Mouse (Mus musculus): ENCODE measurements around the gene RPS10-NUDT3. TPM values are rescaled to one million over a fixed set of nuclear protein-coding genes. Genes with fewer than 3 reads are reported as not detected.

RPS10-NUDT3 gene
- polyA plus RNA-seq, 1 experiment from 2014 or later, result not detected

DNA sequence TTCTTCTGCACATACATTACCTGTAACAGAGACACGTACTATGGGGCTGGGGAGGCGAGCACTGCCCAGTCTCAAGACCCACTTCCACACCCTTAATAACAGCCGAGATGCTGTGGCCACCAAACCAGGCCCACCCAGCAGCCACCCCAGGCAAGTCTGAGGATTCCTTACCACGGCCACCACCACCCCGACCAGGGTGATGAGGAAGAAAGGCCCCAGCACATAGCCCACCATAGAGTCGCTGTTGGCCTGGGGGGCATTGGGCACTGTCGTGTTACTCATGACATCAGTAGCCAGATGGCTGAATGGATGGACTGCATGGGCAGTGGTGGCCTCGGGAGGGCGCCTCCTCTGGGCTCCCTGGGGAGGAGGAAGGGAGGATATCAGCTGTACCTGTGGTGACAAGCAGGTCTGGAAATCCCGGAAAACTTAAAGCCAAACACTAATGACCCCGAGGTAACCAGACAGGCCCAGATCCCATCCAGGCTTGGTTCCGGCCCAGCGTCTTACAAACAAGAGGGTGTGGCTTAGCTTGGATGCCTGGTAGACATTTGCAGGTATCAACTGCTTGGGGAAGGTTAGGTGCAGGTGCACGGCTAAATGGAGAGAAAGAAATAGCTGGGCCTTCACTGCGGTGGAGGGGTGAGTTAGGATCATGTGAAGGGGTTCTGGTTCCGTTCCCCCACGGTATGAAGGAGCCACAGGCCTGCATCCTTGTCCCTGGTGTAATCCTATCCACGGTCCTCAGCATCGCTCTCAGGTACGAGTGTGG, 70.4 kb downstream of the RPS10-NUDT3 start:
- no peaks in the 10 kb centered on the region for H3K9me3 ChIP-seq
- no peak for ATAC-seq (ENCODE audit: low FRiP score)
- H3K4me1 ChIP-seq, result peaks cover 42% of the 10 kb centered on the region
- peak overlapping the region; percentile 91 for H3K4me2 ChIP-seq
- peak overlapping the region; percentile 65 for H3K9ac ChIP-seq
- H3K27me3 ChIP-seq, result peaks cover 5% of the 10 kb centered on the region; the same call in 1 of the 2 replicates
- H3K36me3 ChIP-seq (replicated peaks), result peaks cover 14% of the 10 kb centered on the region
- peak overlapping the region; percentile 58 for H3K4me3 ChIP-seq (replicated peaks)
- H3K27ac ChIP-seq, result no peak overlapping the region
- WGBS, result 11% methylated on average over 20 of the region's 20 CpGs

DNA sequence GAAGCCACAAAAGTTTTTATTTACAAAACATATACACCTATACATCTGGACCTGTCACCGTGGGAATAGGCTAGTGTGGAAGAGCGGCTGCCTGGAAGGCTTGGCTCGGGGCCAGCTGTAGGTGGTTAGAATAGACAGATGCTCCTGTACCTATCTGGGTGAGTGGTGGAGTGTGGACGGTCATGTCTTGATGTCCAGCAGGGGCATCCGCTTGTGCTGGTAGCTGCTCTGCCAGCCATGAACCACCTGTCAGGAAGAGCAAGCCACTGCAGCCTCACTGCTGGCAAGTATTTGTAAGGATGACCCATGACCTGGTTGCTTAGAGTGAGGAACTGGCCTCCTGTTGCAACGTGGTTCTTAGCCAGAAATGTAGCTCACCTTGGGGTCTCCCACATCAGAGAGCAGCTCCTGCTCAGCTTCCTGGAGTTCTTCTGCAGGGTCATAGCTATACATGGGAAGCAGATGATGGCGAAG, 71.2 kb downstream of the RPS10-NUDT3 start:
- H3K36me3 ChIP-seq (replicated peaks), result peaks cover 14% of the 10 kb centered on the region
- 0 out of 2 replicates have a peak overlapping the region, but pooled peaks have one; percentile 91 for H3K4me2 ChIP-seq
- peaks cover 50% of the 10 kb centered on the region for H3K4me1 ChIP-seq
- no peak for ATAC-seq (ENCODE audit: low FRiP score)
- H3K4me3 ChIP-seq (replicated peaks), result no peak overlapping the region
- H3K27me3 ChIP-seq, result peaks cover 5% of the 10 kb centered on the region; the same call in 1 of the 2 replicates
- H3K27ac ChIP-seq, result no peak overlapping the region
- WGBS, result 51% methylated on average over 7 of the region's 7 CpGs
- no peak overlapping the region for H3K9ac ChIP-seq
- no peaks in the 10 kb centered on the region for H3K9me3 ChIP-seq

DNA sequence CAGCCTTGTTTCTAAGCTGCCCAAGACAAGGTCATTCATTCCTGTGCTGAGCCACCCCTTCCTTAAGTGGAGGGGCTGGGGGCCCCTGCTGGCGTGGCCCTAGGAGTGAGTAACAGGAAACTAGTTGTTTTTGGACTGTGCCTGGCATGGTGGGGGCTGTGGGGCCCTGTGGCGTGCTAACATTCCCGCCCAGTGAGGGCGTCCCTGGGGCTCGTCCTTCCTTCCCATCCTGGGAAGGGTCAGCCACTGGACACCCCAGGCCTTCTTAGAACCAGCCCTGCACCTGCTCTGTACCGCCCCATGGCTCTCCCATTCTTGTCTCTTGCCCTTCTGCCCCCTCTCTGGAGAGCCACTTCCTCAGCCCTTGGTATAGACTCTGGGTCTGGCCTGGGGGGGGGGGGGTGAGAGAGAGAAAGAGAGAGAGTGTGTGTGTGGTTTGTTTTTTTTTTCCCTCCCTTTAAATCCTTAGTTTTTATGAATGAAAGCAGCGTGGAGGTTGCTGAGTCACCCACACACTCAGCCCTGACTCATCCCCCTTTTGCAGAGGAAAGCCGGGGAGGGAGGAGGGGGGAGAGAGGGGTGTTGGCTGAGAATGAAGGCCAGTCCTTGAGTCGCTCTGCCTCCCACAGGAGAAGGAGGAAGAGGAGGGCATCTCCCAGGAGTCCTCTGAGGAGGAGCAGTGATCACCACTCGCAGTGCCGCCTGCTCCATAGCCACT, 73.1 kb downstream of the RPS10-NUDT3 start:
- 55% methylated on average over 10 of the region's 11 CpGs for WGBS
- Histone ChIP-seq H3K36me3 (replicated peaks) (peaks cover 14% of the 10 kb centered on the region), H3K9ac (no peak overlapping the region), H3K4me2 (no peak overlapping the region), H3K9me3 (no peaks in the 10 kb centered on the region), H3K27me3 (peaks cover 3% of the 10 kb centered on the region; the same call in 1 of the 2 replicates), H3K4me3 (replicated peaks) (no peak overlapping the region), H3K27ac (no peak overlapping the region), H3K4me1 (peaks cover 66% of the 10 kb centered on the region)
- no peak for ATAC-seq (ENCODE audit: low FRiP score)

DNA sequence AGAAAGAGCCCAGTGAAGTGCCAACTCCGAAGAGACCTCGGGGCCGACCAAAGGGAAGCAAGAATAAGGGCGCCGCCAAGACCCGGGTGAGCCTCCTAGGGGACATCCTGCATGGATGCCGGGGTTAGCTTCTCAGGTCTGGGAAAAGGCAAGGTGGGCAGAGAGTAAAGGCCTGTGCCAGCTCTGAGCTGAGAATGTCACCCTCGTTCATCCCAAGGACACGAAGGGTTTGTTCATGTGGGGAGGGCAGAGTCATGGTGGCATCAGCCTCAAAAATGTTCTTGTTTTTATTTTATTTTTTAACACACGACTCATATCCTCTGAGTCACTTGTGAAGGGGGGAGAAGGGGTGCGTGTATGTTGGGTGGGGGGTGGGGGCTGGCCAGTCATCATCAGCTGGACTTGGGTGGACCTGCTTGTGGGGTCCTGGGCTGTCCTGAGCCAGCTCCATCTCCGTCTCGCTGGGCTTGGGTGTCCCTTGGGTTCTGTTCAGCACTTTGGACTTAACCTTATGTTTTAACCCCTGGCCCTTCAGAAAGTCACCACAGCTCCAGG, 74.0 kb downstream of the RPS10-NUDT3 start:
- peaks cover 14% of the 10 kb centered on the region for H3K36me3 ChIP-seq (replicated peaks)
- H3K9ac ChIP-seq, result no peak overlapping the region
- ATAC-seq (ENCODE audit: low FRiP score), result no peak
- no peaks in the 10 kb centered on the region for H3K9me3 ChIP-seq
- no peak overlapping the region for H3K4me3 ChIP-seq (replicated peaks)
- peaks cover 61% of the 10 kb centered on the region for H3K4me1 ChIP-seq
- no peak overlapping the region for H3K4me2 ChIP-seq
- WGBS, result 87% methylated on average over 13 of the region's 13 CpGs
- no peaks in the 10 kb centered on the region for H3K27me3 ChIP-seq
- no peak overlapping the region for H3K27ac ChIP-seq

DNA sequence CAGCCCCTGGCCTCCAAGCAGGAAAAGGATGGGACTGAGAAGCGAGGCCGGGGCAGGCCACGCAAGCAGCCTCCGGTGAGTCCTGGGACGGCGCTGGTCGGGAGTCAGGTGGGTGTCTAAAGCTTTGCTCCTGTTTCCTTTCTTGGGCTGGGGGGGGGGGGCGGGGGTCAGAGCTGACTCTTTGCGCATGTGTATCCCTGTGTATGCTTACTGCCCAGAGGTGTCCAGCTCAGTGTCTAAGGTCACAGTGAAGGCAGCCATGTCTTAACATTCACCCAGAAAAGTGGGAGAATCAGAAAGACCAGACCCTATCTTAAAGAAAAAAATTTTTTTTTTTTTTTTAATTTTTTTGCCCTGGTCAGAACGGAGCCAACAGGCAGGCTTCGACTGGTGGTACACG, 75.4 kb downstream of the RPS10-NUDT3 start:
- no peak overlapping the region for H3K27ac ChIP-seq
- H3K36me3 ChIP-seq (replicated peaks), result peaks cover 14% of the 10 kb centered on the region
- no peak overlapping the region for H3K4me2 ChIP-seq
- H3K27me3 ChIP-seq, result no peaks in the 10 kb centered on the region; the same call in 1 of the 2 replicates
- no peak for ATAC-seq (ENCODE audit: low FRiP score)
- H3K9ac ChIP-seq, result no peak overlapping the region
- 74% methylated on average over 12 of the region's 12 CpGs for WGBS
- peaks cover 63% of the 10 kb centered on the region for H3K4me1 ChIP-seq
- H3K9me3 ChIP-seq, result no peaks in the 10 kb centered on the region
- no peak overlapping the region for H3K4me3 ChIP-seq (replicated peaks)

DNA sequence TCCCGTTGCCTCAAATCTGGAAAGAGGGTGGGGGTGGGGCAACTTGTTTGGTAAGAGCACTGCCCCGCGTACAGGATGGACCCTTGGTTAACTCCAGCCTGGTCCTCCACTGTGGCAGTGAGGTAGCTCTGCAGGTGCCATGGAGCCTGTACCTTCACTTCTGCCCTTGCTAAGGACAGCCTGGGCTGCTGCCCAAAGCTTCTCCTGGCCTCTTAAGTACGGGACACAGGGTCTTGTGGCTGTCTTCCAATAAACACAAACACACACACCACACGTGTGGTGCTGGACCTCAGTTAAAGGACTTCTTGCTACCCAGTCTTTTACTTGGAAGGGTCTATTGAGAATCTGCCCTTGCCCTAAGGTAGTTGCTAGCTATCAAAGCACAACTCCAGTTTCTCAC, 76.2 kb downstream of the RPS10-NUDT3 start:
- 0 out of 2 replicates have a peak overlapping the region, but pooled peaks have one; percentile 21 for H3K27ac ChIP-seq
- peaks cover 56% of the 10 kb centered on the region for H3K4me1 ChIP-seq
- no peaks in the 10 kb centered on the region for H3K9me3 ChIP-seq
- peaks cover under 1% of the 10 kb centered on the region for H3K27me3 ChIP-seq
- WGBS, result 3% methylated on average over 5 of the region's 5 CpGs
- peak overlapping the region; percentile 72 for H3K4me3 ChIP-seq (replicated peaks)
- H3K36me3 ChIP-seq (replicated peaks), result peaks cover 14% of the 10 kb centered on the region
- 0 out of 2 replicates have a peak overlapping the region, but pooled peaks have one; percentile 40 for H3K9ac ChIP-seq
- no peak for ATAC-seq (ENCODE audit: low FRiP score)
- peak overlapping the region; percentile 89 for H3K4me2 ChIP-seq

DNA sequence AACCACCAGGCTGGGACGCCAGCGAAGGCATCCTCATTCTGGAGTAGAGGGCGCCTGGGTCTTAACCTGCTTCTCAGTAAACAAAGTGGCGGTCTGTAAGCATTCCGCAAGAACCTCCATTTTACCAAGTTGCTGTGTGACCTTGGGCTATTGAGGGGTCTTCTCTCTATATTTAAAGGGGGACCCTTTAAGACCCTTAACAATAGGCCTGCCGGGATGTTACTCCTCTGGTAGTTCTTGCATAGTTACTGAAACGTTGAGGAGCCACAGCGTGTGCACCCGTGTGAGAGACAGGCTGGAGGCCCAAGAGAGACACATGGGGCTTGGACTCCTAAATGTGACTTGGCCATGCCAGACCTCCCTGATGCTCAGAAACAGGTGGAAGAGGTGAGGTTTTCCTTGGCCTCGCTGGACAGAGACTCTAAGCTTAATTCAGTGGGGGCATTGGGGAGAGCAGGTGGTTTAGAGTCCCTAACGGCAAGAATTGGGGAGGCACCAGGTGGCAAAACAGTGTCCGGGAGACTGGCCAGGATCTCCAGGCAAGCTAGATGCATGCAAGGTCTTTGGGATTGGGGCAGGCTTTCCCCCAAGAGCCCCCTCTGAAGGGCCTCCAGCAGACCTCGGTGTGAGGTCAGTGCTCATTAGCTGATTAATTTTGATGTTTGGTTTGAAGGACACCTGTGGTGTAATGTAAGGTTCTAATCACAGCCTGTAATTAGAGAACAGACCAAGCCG, 76.9 kb downstream of the RPS10-NUDT3 start:
- no peak for ATAC-seq (ENCODE audit: low FRiP score)
- WGBS, result under 1% methylated on average over 14 of the region's 14 CpGs
- peaks cover 53% of the 10 kb centered on the region for H3K4me1 ChIP-seq

DNA sequence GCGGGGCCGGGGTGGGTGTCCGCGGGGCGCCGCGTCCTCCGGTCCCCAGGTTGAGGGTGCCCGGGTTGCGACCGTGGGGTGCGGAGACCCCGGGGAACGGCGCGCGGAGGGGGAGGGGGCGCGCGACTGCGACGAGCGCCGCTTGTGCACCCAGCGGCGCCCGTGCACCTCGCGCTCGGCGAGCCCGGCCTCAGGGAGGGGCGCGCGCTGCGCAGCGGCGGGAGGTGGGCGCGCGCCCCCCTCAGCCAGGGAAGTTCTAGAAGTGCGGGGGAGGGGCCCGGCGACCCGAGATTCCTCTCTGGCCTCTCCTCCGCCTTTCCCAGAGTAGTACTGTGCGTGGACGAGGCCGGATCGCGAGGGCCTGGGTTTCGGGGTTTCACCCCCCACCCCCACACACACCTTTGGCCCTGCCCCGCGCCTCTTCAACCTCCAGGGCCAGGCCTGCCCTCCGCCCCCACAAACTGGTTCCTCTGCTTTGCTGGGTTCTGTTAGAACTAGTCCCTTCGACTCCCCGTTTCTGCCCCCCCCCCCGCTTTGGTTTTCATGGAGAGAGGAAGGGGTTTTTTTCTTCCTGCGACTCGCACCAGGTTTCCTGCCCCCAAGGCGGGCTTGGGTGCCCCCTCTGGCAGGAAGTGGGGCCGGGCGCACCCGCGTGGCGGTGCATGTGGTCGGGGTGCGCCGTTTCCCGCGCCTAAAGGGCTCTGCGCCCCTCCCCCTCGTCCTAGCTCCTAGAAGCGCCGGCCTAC, 77.7 kb downstream of the RPS10-NUDT3 start:
- Histone ChIP-seq H3K9ac (peak overlapping the region; percentile 96), H3K4me3 (replicated peaks) (peak overlapping the region; percentile 72), H3K27me3 (peaks cover 4% of the 10 kb centered on the region), H3K4me2 (peak overlapping the region; percentile 89), H3K9me3 (no peaks in the 10 kb centered on the region), H3K27ac (peak overlapping the region; percentile 98), H3K36me3 (replicated peaks) (peaks cover 14% of the 10 kb centered on the region), H3K4me1 (peaks cover 53% of the 10 kb centered on the region)
- ATAC-seq (ENCODE audit: low FRiP score), result peak; percentile 27
- WGBS, result under 1% methylated on average over 42 of the region's 75 CpGs

More for the DNA sequence above, 76.9 kb downstream of the RPS10-NUDT3 start:
- H3K27me3 ChIP-seq, result peaks cover 4% of the 10 kb centered on the region
- peak overlapping the region; percentile 96 for H3K9ac ChIP-seq
- peaks cover 14% of the 10 kb centered on the region for H3K36me3 ChIP-seq (replicated peaks)
- peak overlapping the region; percentile 72 for H3K4me3 ChIP-seq (replicated peaks)
- peak overlapping the region; percentile 89 for H3K4me2 ChIP-seq
- H3K27ac ChIP-seq, result peak overlapping the region; percentile 98
- no peaks in the 10 kb centered on the region for H3K9me3 ChIP-seq

DNA sequence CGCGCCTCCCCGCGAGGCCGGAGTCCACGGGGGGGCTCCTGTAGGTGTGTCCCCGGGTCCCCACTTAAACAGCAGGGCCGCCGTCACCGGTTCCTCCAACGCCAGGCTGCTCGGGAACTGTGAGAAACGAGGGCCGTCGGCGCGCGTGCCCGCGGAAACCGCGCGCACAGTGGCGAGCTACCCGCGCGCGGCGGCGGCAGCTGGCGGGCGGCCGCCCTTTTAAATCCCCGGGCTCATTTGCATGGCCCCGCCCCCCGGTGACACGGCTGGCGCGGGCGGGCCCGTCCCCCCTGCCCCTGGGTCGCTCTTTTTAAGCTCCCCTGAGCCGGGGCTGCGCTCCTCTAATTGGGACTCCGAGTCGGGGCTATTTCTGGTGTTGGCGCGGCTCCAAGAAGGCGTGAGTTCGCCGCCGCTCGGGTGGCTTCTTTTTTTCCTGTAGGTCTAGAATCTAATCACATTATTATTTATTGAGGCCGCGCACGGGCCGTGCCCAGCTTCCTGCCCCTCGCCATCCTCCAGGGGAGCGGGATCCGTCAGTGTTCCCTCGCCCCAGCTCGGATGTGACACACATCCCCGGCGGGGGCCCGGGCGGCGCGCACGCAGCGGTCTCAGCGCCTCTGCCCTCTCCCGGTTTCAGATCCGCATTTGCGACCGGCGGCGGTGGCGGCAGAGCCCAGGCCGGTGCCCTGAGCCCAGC, 78.6 kb downstream of the RPS10-NUDT3 start, which contains the start of gene Hmga1:
TSS of gene Hmga1 (plus strand) at position 183 of the 697 bp plus-strand sequence.
- H3K4me3 ChIP-seq (replicated peaks), result peak within 1 kb of the TSS; percentile 72
- H3K9ac ChIP-seq, result peak within 1 kb of the TSS; percentile 96
- peaks cover 48% of the 10 kb centered on the region for H3K4me1 ChIP-seq
- WGBS, result under 1% methylated on average over 76 of the region's 79 CpGs
- ATAC-seq (ENCODE audit: low FRiP score), result peak; percentile 87
- peak within 1 kb of the TSS; percentile 98 for H3K27ac ChIP-seq
- peaks cover 9% of the 10 kb centered on the region for H3K36me3 ChIP-seq (replicated peaks)
- peak within 1 kb of the TSS; percentile 89 for H3K4me2 ChIP-seq
- H3K27me3 ChIP-seq, result peaks cover 4% of the 10 kb centered on the region
- H3K9me3 ChIP-seq, result no peaks in the 10 kb centered on the region

DNA sequence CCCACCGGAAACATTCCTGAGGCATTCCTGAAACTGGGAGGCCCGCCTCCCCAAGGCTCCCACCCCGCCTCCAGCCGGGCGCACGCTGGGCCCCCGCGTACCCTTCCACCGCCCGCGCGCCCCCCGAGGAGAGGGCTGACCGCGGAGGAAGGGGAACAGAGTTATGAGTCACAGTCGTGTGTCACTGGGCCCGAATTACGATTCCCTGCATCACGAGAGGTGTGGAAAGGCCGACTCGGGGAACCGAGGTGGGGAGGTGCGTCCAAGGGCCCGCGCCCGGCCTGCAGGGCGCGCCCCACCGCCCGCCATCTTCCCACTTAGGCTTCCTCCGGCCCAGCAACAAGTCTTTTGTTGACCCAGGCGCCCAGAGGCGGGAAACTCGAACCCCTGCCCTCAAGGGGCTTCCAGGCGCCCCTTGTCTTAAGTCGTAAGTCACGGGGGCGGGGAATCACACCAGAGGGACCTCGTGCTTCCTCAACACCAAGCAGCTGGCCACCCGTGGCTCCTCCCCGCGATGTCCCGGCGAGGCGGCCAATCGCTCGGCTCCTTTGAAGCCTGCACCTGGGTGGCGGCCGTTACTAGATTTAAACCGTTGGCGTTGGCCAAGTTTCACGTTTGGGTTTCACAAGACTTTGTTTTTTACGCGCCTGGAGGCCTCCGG, 79.4 kb downstream of the RPS10-NUDT3 start:
- WGBS, result under 1% methylated on average over 52 of the region's 55 CpGs
- peak; percentile 7; the same call in 1 of the 2 replicates for ATAC-seq (ENCODE audit: low FRiP score)
- peak overlapping the region; percentile 72 for H3K4me3 ChIP-seq (replicated peaks)
- peaks cover 4% of the 10 kb centered on the region for H3K27me3 ChIP-seq
- peak overlapping the region; percentile 96 for H3K9ac ChIP-seq
- H3K4me2 ChIP-seq, result peak overlapping the region; percentile 89
- no peaks in the 10 kb centered on the region for H3K9me3 ChIP-seq
- peak overlapping the region; percentile 98 for H3K27ac ChIP-seq
- peaks cover 48% of the 10 kb centered on the region for H3K4me1 ChIP-seq
- H3K36me3 ChIP-seq (replicated peaks), result peaks cover under 1% of the 10 kb centered on the region; the same call in 1 of the 2 replicates

All from forebrain, embryonic 12.5 days (tissue).